Mouse (Mus musculus): ENCODE measurements around the gene Usp9y. TPM values are rescaled to one million over a fixed set of nuclear protein-coding genes. Genes with fewer than 3 reads are reported as not detected.

Gene Usp9y
- total RNA-seq (2023): not detected

GRCm38 (mm10) chrY:1459682-1460081, at the start of gene Usp9y:
Gene Usp9y, minus strand, starts transcription at chrY:1459782.

GRCm38 (mm10) chrY:1286171-1286795, 173.3 kb downstream of the Usp9y start, which contains the start of gene Ddx3y:
Gene Ddx3y, minus strand, starts transcription at chrY:1286629.

Other genes starting within 250 kb of the Usp9y start
- 10 to 100 TPM in 1 of 2 experiments, under 1 TPM in 1; 0.40 to 19.5 TPM for gene Uty, start 214.0 kb downstream of the Usp9y start, total RNA-seq (2023)
- 10 to 100 TPM in 1 of 2 experiments, not detected in 1; 36.1 TPM for gene Ddx3y, start 173.2 kb downstream of the Usp9y start, total RNA-seq (2023)